Mouse (Mus musculus): ENCODE data around the gene Gm6525.

Gm6525 gene

DNA sequence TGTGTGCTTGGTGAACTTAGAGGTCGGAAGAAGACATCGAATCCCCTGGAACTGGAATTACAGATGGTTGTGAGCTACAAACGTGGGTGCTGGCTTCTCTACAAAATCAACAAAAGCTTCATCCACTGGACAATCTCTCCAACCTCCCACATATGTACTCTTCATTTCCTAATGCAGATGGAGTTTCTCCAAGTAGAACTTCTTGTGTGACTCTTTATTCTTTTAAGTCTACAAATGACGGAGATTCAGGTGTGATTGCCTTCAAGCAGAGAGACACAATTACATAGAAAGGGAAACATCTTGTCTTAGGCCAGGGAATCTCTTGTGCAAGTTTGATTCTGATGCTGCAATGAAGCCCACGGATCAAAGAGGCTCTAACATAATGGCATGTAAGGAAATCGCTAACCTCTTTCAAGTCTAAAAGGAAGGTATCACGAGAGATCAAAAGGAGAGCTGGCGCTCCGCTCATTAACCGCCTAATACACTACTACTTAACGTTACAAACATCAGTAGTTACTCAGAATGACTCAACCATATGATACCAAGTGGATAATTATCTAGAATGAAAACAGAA, at the start of gene Gm6525:
Gene Gm6525, plus strand, starts transcription at position 524 of the 574 bp plus-strand sequence.
- no peak for DNase-seq (ENCODE audit: low spot score)

DNA sequence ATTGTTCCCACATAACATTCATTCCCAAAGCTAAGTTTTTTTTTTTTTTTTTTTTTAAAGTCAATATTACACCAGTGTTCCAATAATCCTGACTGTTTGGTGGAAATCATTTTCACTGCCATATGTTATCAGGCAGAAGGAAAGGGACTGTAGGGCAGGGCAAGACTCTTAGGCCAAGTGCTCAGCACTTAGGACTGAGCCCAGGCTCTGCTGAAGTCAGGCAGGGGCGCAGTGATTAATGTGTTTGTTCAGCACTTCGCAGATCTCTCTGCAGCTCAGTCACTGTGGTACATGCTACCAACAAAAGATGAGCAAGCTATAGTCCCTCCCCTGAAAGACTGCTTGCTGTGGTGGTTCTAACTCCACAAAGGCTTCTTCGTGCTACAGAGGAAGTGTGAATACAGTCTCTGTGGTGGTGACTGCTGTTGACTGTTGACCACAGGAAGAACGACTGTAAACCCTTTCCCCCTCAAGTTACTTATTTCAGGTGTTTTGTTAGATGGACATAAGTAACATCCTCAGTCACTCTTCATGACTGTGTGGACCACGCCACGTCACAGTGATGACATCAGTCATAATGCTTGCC, 48.1 kb upstream of the Gm6525 start:
- no peak for DNase-seq (ENCODE audit: low spot score)

DNA sequence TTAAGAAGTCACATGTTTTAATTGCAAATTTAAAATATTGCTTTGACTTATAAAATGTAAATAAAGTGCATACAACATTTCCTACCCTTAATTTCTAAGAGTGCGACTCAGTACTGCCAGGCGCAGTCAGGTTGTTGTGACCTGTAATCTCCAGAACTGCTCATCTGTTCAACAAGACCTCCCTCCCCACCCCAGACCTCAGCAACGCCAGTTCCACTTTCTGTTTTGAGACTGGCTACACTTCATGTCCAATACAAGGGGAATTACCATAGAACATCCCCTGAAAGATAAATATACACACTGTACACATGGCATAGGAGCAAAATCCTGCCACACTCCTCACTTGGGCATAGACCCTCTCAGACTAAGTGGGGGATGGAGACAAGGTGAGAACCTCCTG, 47.2 kb upstream of the Gm6525 start:
- no peak for DNase-seq (ENCODE audit: low spot score)

DNA sequence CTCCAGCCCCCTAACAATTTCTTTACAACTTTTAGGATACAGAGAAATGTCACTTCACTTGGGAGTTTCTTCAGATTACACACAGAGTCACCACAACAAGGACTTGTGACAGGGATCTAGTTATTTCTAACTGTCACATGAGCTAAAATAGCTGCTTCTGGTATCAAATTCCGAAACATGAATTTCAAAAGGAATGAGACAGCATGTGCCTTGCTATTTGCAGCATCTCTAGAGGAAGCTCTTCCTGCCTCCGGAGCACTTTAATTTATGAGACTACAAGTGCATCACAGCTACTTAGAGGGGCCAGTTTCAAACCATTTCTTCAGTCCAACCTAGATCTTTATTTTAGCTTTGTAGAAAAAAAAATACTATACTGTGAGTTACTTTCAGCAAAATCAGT, 46.5 kb upstream of the Gm6525 start:
- DNase-seq (ENCODE audit: low spot score), result no peak

DNA sequence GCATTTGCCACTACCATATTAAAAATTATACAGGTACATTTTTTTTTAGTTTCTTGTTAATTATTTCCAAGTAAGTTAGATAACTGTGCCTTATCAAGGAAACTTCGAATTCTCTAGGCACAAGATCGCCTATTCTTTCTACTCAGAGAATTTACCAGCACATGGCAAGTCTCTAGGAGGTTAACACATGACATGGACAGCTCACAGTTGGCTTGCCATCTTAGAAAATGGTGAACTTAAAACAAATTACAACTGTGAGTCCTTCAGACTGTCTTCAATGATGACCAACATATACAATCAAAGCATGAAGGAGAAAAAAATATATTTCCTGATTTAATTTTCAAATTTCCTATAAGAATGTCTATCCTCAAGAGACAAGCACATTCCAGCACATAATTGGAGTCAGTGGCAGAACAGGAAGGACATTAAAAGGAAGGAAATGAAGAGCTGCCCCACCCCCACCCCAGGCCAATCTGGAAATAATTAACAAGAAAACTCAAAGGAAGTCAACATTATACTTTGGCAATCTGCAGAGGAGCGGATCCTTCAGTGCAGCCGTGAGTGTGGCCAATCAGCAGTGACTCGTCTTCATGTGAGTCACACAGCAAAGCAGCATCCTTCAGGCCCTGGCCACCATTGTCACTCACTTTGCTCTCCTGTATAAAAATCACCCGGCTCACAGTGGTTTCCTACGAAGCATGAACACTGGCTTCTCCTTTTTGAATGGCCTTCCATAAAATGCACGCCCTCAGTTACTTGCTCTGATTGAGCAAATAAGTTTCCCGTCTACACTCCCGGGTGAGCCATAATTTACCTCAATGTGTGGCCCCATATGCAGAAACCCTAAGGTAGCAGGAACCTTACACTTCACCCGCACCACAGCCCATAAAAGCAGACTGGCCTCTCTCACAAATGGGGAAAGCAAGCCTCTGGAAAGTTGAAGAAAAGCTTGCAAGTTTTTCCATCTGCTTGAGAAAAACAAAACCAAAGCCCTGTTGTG, 44.7 kb upstream of the Gm6525 start:
- no peak for DNase-seq (ENCODE audit: low spot score)

DNA sequence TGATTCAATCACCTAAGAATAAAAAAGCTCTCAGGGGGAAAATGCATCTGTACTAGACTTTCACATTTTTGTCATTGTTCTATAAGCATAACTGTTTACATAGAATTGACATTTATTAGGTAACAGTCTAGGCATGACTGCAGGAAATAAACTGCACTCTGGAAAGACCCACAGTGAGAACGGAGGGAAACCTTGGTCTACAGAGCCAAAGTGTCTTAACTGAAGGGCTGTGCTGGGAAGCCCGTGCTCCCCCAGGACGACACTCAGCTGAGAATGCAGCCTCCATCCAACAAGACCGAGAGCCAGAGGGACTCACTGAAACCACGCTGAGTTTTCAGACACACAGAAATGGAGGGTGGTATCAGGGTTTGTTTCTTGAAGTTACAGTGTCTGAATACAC, 43.1 kb upstream of the Gm6525 start:
- DNase-seq (ENCODE audit: low spot score), result no peak

DNA sequence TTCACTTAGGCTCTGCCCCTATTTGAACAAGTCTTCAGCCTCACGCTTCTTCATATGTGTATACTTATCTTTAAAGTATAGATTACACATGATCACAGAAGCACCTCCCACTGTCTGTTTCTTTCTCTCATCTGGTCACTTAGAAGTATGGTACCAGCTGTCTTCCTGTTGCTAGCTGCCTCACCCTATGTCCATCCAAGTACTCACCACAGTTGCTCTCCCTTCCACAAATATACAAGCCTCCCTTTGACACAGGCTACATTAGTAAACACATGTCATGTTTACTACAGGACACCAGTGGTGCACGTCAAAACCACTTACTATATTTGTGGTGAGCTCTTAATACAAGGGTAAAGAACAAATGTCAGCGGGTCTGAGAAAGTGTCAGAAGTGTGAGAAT, 42.5 kb upstream of the Gm6525 start:
- no peak for DNase-seq (ENCODE audit: low spot score)

DNA sequence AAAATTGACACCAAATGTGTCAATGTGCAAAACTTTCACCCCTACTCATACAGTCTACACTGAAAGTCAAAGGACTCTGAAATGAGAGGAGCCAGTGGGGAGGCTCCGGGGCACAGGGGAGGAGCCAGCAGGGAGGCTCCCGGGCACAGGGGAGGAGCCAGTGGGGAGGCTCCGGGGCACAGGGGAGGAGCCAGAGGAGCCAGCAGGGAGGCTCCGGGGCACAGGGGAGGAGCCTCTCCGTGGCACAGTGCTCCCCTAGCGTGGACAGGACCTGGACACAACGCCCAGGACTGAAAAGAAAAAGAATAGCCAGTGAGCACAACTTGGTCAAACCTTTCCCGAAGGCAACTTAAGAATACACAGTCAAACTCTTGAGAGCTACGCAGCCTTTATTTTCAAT, 38.5 kb upstream of the Gm6525 start:
- no peak for DNase-seq (ENCODE audit: low spot score)

DNA sequence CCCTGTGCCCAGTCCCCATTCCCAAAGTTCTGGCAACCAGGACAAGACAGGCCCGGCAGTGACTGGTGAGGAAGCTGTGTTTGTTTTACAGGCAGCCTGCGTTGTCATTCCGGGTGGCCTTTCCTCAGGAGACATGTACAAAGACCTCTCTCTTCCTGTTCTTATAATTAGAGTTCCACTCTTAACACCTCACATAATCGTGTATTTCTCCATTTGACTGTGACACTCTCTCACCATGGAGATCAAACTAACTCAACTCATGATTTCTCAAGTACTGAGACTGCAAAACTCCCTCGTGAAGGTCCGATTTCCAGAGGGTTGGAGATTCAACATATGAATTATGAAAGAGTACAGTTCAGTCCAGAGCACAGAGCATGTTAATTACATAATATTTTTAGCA, 38.0 kb upstream of the Gm6525 start:
- no peak for DNase-seq (ENCODE audit: low spot score)

DNA sequence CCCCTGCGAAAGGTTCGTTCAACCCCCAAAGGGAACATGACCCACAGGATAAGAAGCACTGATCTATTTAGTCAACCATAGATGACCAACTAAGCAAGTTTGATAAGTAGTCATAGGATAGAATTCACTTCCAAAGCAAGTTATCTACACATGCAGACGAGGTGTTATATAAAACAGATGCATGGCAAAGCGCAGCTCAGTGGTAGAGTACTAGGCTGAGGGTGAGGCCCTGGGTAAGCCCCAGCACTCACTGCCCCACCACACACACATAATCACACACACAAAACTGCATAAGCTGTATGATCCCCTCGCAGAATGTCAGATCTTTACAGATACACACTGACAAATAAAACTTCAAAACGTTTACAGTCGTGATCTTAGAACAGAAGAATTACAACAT, 37.4 kb upstream of the Gm6525 start:
- DNase-seq (ENCODE audit: low spot score), result no peak

DNA sequence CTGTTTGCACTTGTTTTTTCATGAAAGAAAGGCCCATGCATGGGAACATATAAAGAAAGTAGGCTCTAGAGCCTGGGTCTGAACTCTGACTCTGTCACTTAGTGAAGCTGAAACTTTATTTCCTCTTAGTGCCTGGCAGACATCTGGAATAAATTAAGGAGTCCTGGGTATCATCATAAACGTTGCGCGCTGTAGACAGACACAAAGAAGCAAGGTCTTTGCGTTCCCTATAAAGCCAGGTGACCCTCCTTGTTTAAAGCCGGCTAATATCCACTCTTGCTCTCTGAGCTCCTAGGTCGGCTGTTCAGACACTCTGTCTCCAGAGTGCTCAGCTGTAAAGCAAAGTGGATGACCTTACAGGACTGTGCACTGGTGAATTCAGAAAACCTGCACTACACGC, 33.0 kb upstream of the Gm6525 start:
- no peak for DNase-seq (ENCODE audit: low spot score)

DNA sequence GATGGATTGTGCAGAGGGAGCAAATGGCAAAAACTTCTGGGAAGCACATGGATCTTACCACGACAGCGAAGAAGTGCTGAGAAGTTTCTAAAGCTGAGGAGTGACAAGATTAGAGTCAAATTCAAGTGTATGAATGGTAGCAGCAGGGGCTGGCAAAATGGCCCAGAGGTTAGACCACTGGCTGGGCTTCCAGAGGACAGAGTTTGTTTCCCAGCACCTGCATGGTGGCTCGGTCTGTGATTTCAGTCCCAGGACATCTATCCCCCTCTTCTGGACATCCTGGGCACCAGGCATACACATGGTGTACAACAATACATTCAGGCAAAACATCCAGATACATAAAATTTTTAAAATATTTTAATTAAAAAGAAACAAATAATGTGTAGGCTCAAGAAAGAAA, 24.1 kb upstream of the Gm6525 start:
- no peak for DNase-seq (ENCODE audit: low spot score)

DNA sequence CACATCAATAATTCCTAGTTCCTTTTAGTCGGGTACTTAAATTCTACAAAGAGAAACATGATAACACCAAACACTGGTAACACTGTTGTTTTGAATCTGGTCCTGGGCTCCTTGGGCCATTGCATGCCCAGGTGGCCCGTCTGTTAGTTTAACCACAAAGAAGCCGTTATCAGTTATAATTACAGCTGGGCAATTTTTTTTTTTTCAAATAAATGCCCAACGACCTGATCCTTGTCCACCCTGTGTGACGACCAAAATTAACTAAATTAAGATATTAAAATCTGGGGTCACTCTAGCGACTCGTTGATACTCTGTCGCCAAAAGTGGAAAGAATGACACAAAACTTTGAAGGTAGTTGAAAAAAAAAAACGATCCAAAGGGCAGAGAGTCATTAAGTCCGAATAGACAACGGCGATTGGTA, 19.2 kb upstream of the Gm6525 start:
- no peak for DNase-seq (ENCODE audit: low spot score)

DNA sequence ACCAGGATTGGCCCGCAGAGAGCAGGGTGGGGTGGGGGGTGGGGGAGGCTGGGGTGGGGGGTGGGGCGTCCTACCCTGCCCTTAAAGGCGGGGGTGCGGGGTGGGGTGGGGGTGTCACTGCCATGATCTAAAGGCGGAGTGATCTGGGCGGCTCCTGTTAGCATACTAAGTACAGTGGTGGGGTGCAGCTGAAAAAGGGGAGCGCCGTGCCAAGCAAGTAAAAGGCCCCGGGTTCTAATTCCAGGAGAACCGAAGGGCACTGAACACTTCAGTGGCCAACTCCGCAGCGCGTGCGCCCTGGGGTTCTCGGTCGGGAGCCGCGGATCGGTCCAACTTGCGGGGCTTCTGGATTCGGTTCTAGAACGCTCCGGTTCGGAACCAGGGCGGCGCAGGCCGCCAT, 18.8 kb upstream of the Gm6525 start:
- DNase-seq (ENCODE audit: low spot score), result no peak

DNA sequence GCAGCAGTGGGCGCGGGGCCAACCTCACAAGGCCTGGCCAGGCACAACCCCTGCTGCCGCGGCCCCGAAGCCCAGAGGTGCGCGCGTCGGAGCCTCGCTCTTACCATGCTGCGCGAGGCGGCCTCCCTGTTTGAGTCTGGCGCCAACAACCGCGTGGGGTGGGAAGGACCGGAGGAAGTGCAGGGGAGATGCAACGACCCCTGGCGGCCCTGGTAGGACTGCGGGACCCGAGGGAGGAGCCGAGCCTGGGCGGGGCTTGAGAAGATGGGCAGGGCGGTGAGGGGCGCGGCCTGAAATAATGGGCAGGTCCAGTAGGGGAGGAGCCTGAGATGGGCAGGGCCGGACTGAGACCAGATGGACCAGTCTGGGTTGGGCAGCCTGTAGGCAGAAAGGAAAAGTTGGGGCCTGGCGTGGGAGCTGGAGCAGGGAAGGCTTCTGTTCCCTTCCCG, 18.3 kb upstream of the Gm6525 start, which contains the start of gene Mnd1:
Gene Mnd1, minus strand, starts transcription at position 229 of the 449 bp plus-strand sequence.
- DNase-seq (ENCODE audit: low spot score), result peak; percentile 98

DNA sequence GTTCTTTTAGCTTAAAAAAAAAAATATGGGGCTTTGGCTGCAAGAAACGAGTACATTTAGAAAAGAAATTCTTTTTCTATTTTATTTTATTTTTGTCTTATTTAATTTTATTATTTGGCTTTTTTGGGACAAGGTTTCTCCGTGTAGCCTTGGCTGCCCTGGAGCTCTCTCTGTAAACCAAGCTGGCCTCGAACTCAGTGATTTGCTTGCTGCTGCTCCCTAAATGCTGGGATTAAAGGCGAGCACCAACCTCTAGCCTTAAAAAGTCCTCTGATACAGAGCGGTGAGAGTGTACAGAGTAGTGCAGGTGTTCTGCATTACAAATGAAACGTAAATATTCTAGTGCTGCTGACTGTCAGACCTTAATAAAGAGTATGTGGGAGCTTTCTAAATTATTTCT, 17.8 kb upstream of the Gm6525 start:
- DNase-seq (ENCODE audit: low spot score), result no peak

DNA sequence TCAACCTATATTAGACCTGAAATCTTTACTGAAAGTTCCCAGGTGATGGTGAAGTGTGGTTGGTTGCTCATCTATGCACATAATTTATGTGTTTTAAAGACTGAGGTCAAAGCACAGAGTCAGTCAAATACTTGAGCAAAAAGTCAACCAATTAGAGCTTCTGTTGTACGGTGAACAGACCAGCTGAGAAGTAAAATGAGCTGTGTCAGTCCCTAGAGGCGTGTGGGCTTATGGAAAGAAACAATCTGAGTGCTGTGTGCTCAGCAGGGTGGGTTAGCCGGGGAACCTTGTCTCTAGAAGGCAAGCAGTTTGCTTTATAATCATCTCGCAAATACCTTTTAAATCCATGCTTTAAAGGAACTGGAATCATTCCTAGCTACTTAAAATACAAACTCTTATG, 16.9 kb upstream of the Gm6525 start:
- no peak for DNase-seq (ENCODE audit: low spot score)

DNA sequence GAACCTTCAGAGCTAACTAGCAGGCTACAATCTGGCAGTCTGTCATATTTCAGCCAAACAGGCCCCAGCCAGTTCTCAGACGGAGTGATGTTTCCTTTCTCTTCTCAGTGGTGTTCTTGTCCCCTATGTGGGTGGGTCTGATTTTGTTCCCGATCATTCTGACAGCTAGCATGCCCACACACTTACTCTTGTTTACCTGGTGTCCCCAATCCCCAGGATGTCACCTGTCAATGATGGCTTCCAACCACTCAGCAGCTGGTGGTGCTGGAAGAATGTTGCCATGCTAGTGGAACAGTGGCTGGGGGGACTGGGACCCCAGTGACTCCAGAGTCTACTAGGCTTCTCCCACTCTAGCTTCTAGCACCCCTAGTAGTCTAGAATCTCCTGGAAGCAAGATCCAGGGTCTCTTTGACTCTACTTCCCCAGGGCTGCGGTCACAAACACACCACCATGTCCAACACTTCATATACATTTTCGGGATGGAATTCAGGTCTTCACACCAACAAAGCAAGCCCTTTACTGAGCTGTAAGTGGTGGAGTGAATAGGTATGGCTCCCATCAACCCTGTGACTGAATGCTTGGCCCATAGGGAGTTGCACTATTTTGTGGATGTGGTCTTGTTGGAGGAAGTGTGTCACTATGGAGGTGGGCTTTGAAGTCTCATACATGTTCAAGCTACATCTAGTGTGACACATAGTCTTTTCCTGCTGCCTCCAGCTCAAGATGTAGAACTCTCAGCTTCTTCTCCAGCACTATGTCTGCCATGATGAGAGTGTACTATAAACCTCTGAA, 16.1 kb upstream of the Gm6525 start:
- no peak for DNase-seq (ENCODE audit: low spot score)

DNA sequence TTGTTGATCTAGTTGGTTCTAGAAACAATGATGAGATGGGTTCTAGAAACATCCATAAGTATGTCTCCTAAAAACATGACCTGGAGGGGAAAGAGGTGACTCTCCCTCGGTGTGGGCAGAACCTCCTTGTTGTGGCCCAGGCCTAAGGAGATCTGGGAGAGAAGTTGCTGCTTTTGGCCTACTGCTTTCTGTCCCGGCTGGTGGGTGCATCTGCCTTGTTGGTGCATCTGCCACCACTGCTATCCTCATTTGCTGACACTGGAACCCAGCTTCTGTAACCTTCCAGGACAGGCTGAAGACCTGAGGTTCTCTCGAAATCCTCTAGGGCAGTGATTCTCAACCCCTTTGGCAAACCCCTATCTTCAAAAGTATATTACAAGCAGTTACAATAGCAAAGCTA, 8.5 kb upstream of the Gm6525 start:
- no peak for DNase-seq (ENCODE audit: low spot score)

DNA sequence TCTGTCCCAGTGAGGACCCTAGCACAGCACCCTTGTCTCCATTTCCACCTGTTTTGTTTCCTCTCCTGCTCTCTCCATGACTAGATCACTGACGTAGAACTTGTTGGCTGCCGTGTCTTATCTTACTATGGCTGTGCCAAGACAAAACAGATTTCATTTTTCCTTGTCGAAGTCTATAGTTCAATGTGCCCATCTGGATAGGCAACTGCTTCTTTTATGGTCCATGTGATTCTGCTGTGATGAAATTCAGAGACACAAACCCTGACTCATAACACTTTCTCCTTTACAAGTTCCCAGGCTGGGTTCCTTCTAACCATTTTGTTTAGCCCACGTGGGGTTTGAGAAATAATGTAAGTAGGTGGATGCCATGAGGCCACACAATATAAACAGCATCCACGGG, 7.8 kb upstream of the Gm6525 start:
- no peak for DNase-seq (ENCODE audit: low spot score)

DNA sequence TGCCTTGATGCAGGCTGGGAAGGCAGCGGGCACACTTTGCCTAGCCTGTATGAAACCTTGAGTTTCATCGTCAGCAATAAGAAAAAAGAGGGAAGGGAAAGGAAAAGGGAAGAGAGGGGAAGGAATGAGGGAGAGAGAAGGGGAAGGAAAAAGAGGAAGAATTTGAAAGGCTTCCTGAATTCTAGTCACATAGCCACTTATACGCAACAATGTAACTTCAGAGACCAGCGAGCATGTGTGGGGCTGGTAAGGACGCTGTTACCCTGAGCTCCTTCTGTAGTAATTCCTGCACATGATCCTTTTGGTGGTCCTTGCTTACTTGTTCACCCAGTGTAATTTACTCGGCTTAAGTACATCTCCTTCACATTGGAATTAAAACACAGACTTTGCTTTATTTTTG, 5.0 kb upstream of the Gm6525 start:
- DNase-seq (ENCODE audit: low spot score), result no peak

DNA sequence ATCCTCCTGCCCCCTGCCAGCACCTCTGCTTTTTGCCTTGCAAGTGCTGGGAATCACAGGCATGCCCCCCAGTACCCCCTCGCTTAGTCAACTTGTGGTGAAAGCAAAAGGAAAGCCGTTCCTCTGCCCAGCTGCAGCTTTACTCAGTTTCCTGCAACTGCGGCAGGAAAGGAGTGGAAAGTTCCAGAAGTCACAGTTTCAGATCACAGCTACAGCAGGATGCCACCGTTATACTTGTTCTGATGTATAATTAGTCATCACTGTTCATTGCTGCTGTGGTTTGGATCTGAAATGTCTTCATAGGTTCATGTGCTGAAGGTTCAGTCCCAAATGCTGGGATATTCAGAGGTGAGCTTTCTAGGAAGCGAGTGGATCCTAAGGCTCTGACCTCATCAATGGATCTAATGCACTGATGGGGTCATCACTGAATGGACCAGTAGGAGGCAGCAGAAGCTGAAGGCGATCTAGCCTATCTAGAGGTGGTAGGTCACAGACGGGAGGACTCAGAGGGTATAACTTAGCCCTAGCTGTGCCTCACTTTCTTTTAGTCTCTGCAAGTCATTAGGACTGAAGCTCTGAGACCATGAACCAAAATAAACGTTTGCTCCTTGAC, 4.4 kb upstream of the Gm6525 start:
- no peak for DNase-seq (ENCODE audit: low spot score)
